ENCODE assay signal across 1 mouse cellular context in genomic region chr1:36545382-36545781, GRCm38 (mm10).
TF ChIP-seq lines count a peak whose summit lies in the region.

No protein-coding gene starts in this region.

TF ChIP-seq in MEL, 35 proteins besides CTCF, POLR2A, EP300 and RAD21:
- TF ChIP-seq GABPA (IDR thresholded peaks at IDR 0.05; ENCODE audit: low read depth, low read length): no peak
- TF ChIP-seq E2F4 (IDR thresholded peaks at IDR 0.05; ENCODE audit: borderline replicate concordance, low read depth, low read length): no peak
- no peak for TF ChIP-seq MYB (IDR thresholded peaks at IDR 0.05; ENCODE audit: low read depth, low read length)
- no peak for TF ChIP-seq MAZ (IDR thresholded peaks at IDR 0.05; ENCODE audit: low read depth, low read length)
- TF ChIP-seq MEF2A (IDR thresholded peaks at IDR 0.05; ENCODE audit: extremely low read depth, insufficient replicate concordance, low read depth, low read length, poor library complexity, severe bottlenecking): no peak
- no peak for TF ChIP-seq CHD1 (IDR thresholded peaks at IDR 0.05; ENCODE audit: low read depth, low read length)
- no peak for TF ChIP-seq ZMIZ1 (IDR thresholded peaks at IDR 0.05; ENCODE audit: low read depth, low read length)
